Mouse (Mus musculus) Patski (cell line): ENCODE results near the gene Irak3. TPM values are rescaled to one million over a fixed set of nuclear protein-coding genes. Genes with fewer than 3 reads are reported as not detected.
"Not testable (repeated sequence)": the region's sequence is repeated elsewhere in the genome, so short reads cannot be mapped to it uniquely, and the experiment has no call there.

Experiments used
- ATAC-seq: fragments of 100-300 bp; one replicate; pipeline ENCODE4 v1.8.0; 2021
- CTCF ChIA-PET: fragments of 350-600 bp; sonication (Branson Sonifier 250); formaldehyde crosslinking; loops from one replicate; lab custom pipeline; 2022; ENCODE audit warnings: inconsistent platforms; lab: Charles Lee
- POLR2A ChIA-PET: fragments of 350-600 bp; sonication (Branson Sonifier 250); formaldehyde crosslinking; loops from one replicate; lab custom pipeline; 2022; ENCODE audit warnings: antibody characterized with exemption, inconsistent platforms; lab: Charles Lee
- DNase-seq: peaks from one replicate; pipeline ENCODE4 v3.0.0-alpha.2; 2011; ENCODE audit warnings: low read depth, low spot score
- H3K27me3 ChIP-seq: fragments of 371-371 bp; one replicate; pipeline ENCODE4 v1.5.1; 2021
- CTCF ChIP-seq: fragments of 100-300 bp; IDR thresholded peaks from one replicate; pipeline ENCODE4 v1.5.1; 2021
- in situ Hi-C: fragments of 300-500 bp; cut with MboI; formaldehyde crosslinking; loops from 3 replicates; pipeline ENCODE4 v1.11.1; 2018; ENCODE audit warnings: low pct_unique_long_range_greater_than_20kb, mixed read lengths
- polyA plus RNA-seq: library from polyadenylated mRNA; unstranded; gene quantifications from one replicate; pipeline ENCODE4 v1.2.3, GENCODE M21; 2021

Gene Irak3
- polyA plus RNA-seq, 1 experiment from 2014 or later = 0.21 TPM

GRCm38 (mm10) chr10:120125465-120125857 lies 76.5 kb downstream of the Irak3 start:
- CTCF ChIA-PET = interaction anchor here (0.6 to 1.0 kb wide), 2 partner anchors 19 to 321 kb away, joined by 3 to 4 read pairs; no protein-coding TSS in a partner anchor
- no peak for TF ChIP-seq CTCF
- DNase-seq = no peak
- H3K27me3 ChIP-seq = no peaks in the 10 kb centered on the region
- no peak for ATAC-seq
- in situ Hi-C loops = no loop called here
- POLR2A ChIA-PET = no interaction called here

GRCm38 (mm10) chr10:120124801-120125464 lies 77.0 kb downstream of the Irak3 start:
- ATAC-seq (peak; percentile 60), DNase-seq (no peak)
- ChIA-PET CTCF (interaction anchor here (0.7 to 1.7 kb wide), 5 partner anchors 13 to 335 kb away, joined by 3 to 11 read pairs (median 3); partner anchors contain the start of gene Helb), POLR2A (no interaction called here)
- TF ChIP-seq CTCF = peak; percentile 82
- no peaks in the 10 kb centered on the region for H3K27me3 ChIP-seq
- in situ Hi-C loops = loop anchor here (5.0 kb wide), 2 partner anchors 318 to 483 kb away; no protein-coding TSS in a partner anchor

GRCm38 (mm10) chr10:120123721-120124120 lies 78.2 kb downstream of the Irak3 start:
- TF ChIP-seq CTCF = no peak
- ATAC-seq = no peak
- H3K27me3 ChIP-seq = no peaks in the 10 kb centered on the region
- DNase-seq = no peak
- ChIA-PET CTCF (interaction anchor here (1.3 to 1.7 kb wide), 2 partner anchors 12 to 320 kb away, joined by 3 to 11 read pairs; partner anchors contain the start of gene Helb), POLR2A (interaction anchor here (1.0 kb wide), 1 partner anchor 264 kb away, joined by 3 read pairs; no protein-coding TSS in a partner anchor)
- in situ Hi-C loops = loop anchor here (5.0 kb wide), 2 partner anchors 316 to 481 kb away; no protein-coding TSS in a partner anchor

GRCm38 (mm10) chr10:120115249-120115648 lies 86.7 kb downstream of the Irak3 start:
- no peak for ATAC-seq
- no peak for DNase-seq
- ChIA-PET CTCF (no interaction called here), POLR2A (no interaction called here)
- peaks cover 5% of the 10 kb centered on the region for H3K27me3 ChIP-seq
- no peak for TF ChIP-seq CTCF
- in situ Hi-C loops = no loop called here

- TF ChIP-seq CTCF = no peak
- ChIA-PET POLR2A (no interaction called here), CTCF (interaction anchor here (1.0 kb wide), 1 partner anchor 310 kb away, joined by 3 read pairs; no protein-coding TSS in a partner anchor)
- DNase-seq (no peak), ATAC-seq (no peak)
- in situ Hi-C loops = no loop called here
- H3K27me3 ChIP-seq = peaks cover 5% of the 10 kb centered on the region
These were observed 87.4 kb downstream of the Irak3 start for GRCm38 (mm10) chr10:120114493-120114892.

- peaks cover 5% of the 10 kb centered on the region for H3K27me3 ChIP-seq
- no peak for TF ChIP-seq CTCF
- no peak for ATAC-seq
- POLR2A ChIA-PET = no interaction called here
- in situ Hi-C loops = no loop called here
- CTCF ChIA-PET = interaction anchor here (1.0 kb wide), 1 partner anchor 310 kb away, joined by 3 read pairs; no protein-coding TSS in a partner anchor
- DNase-seq = no peak
These were observed 88.0 kb downstream of the Irak3 start for GRCm38 (mm10) chr10:120113980-120114379.

GRCm38 (mm10) chr10:120113482-120113881 lies 88.4 kb downstream of the Irak3 start:
- CTCF ChIA-PET, H3K27me3 ChIP-seq, in situ Hi-C loops, ATAC-seq, POLR2A ChIA-PET, DNase-seq: not testable (repeated sequence)

GRCm38 (mm10) chr10:120112507-120113396 lies 89.2 kb downstream of the Irak3 start, which contains the start of gene Helb:
Gene Helb (minus strand): TSS chr10:120112987.
- CTCF ChIA-PET = interaction anchor here (2.4 kb wide), 1 partner anchor 12 kb away, joined by 11 read pairs; no protein-coding TSS in a partner anchor
- DNase-seq (peak; percentile 54), ATAC-seq (peak; percentile 100)
- peaks cover 5% of the 10 kb centered on the region for H3K27me3 ChIP-seq
- in situ Hi-C loops = no loop called here
- no peak for TF ChIP-seq CTCF
- POLR2A ChIA-PET = interaction anchor here (0.7 kb wide), 1 partner anchor 305 kb away, joined by 3 read pairs; no protein-coding TSS in a partner anchor

- ChIA-PET CTCF (interaction anchor here (2.4 kb wide), 1 partner anchor 12 kb away, joined by 11 read pairs; no protein-coding TSS in a partner anchor), POLR2A (interaction anchor here (0.7 kb wide), 1 partner anchor 304 kb away, joined by 3 read pairs; no protein-coding TSS in a partner anchor)
- ATAC-seq (no peak), DNase-seq (no peak)
- peaks cover 5% of the 10 kb centered on the region for H3K27me3 ChIP-seq
- TF ChIP-seq CTCF = no peak
- in situ Hi-C loops = no loop called here
These were observed 90.1 kb downstream of the Irak3 start for GRCm38 (mm10) chr10:120111691-120112319.

GRCm38 (mm10) chr10:120100806-120101205 lies 101.1 kb downstream of the Irak3 start:
- DNase-seq (no peak), ATAC-seq (no peak)
- no peak for TF ChIP-seq CTCF
- ChIA-PET CTCF (no interaction called here), POLR2A (no interaction called here)
- H3K27me3 ChIP-seq = no peaks in the 10 kb centered on the region
- in situ Hi-C loops = no loop called here
